ENCODE assay signal across 13 mouse cellular contexts in the genomic region with DNA sequence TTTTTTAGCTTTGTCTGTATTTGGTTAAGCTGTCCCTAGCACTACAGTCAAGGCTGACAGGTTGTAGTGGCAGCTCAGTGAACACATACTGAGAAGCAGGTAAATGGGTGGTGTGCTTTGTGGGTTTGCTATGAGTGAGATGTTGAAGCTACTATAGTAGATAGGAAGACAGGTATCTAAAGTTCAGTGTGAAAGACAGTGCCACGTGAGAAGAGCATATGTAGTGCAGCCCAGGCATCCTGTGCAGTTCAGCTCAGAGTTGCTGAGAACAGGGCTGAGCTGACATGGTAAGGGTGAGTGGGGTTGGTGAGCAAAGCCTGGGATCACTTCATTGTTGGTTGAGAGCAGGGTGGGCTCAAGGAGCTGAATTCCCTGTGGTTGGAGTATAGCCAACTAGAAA. TPM values are rescaled to one million over a fixed set of nuclear protein-coding genes. Genes with fewer than 3 reads are reported as not detected.
DNase-seq lines count a peak whose midpoint lies in the region; ATAC-seq and TF ChIP-seq lines count a peak whose summit lies in the region.
"Had no signal": no experiment of that assay in that cellular context is flagged by ENCODE, and none has a peak within 500 bp of the region (broad histone marks: within the 10 kb centered on the region; RNA-seq: fewer than 3 reads in every experiment).

No protein-coding gene starts in this region.

- H3K4me1 ChIP-seq in heart, embryonic 10.5 days: peaks cover 76% of the 10 kb centered on the region
- H3K4me1 ChIP-seq in kidney, embryonic 16.5 days (ENCODE audit: insufficient read depth, low read length): peaks cover 70% of the 10 kb centered on the region
- H3K4me1 ChIP-seq in E14TG2a.4 (replicated peaks; ENCODE audit: low read depth, low read length): peaks cover 97% of the 10 kb centered on the region
- peaks cover 98% of the 10 kb centered on the region for H3K4me1 ChIP-seq in liver, embryonic 13.5 days (replicated peaks)

- H3K4me2 ChIP-seq in kidney, embryonic 16.5 days (replicated peaks; ENCODE audit: low read depth, low read length): no peak overlapping the region
- peak overlapping the region; percentile 17; the same call in 1 of the 2 replicates for H3K4me2 ChIP-seq in liver, embryonic 13.5 days

- no peak for DNase-seq in heart, embryonic 10.5 days (ENCODE audit: low spot score)
- DNase-seq in heart, postnatal 25 days (ENCODE audit: low spot score): no peak
- no peak for DNase-seq in kidney, adult 8-10 months
- no peak for DNase-seq in liver, embryonic 13.5 days
- no peak for DNase-seq in spleen, postnatal 14 days (ENCODE audit: low spot score in 2 of 2)
- no peak for DNase-seq in lung, adult 18-20 months
- DNase-seq: adrenal gland, adult 8-10 months; kidney, postnatal 10 days; lung, postnatal 10 days; thymus, postnatal 36 days had no signal

- peak; percentile 47; the same call in 1 of the 2 replicates for ATAC-seq in kidney, embryonic 16.5 days (ENCODE audit: low FRiP score, low TSS enrichment)
- no peak for ATAC-seq in liver, embryonic 13.5 days (ENCODE audit: low read depth)
- ATAC-seq: Patski had no signal

- H3K36me3 ChIP-seq in heart, embryonic 10.5 days: no peaks in the 10 kb centered on the region
- H3K36me3 ChIP-seq in kidney, embryonic 16.5 days (ENCODE audit: insufficient read depth, low read length): no peaks in the 10 kb centered on the region
- peaks cover 34% of the 10 kb centered on the region for H3K36me3 ChIP-seq in E14TG2a.4 (ENCODE audit: insufficient read depth, low read length)
- no peaks in the 10 kb centered on the region for H3K36me3 ChIP-seq in liver, embryonic 13.5 days

- intact Hi-C loops in heart, postnatal 25 days (cut with DNase I): no loop called here

- H3K9me3 ChIP-seq in heart, embryonic 10.5 days: no peaks in the 10 kb centered on the region
- H3K9me3 ChIP-seq in kidney, embryonic 16.5 days (ENCODE audit: low read length): no peaks in the 10 kb centered on the region
- no peaks in the 10 kb centered on the region for H3K9me3 ChIP-seq in E14TG2a.4 (ENCODE audit: low read length)
- H3K9me3 ChIP-seq in liver, embryonic 13.5 days (replicated peaks): no peaks in the 10 kb centered on the region

- 29% methylated on average over 1 of the region's 1 CpGs for WGBS in heart, embryonic 10.5 days
- 53% methylated on average over 1 of the region's 1 CpGs for WGBS in kidney, embryonic 16.5 days
- 37% methylated on average over 1 of the region's 1 CpGs for WGBS in liver, embryonic 13.5 days (ENCODE audit: insufficient replicate concordance)

- no peak for TF ChIP-seq CTCF in E14TG2a.4 (conservative IDR thresholded peaks at IDR 0.05; ENCODE audit: low read length)

- H3K4me3 ChIP-seq in heart, embryonic 10.5 days: peak overlapping the region; percentile 23; the same call in 1 of the 2 replicates
- no peak overlapping the region for H3K4me3 ChIP-seq in kidney, embryonic 16.5 days (ENCODE audit: low read length)
- H3K4me3 ChIP-seq in E14TG2a.4 (replicated peaks; ENCODE audit: low read length): peak overlapping the region; percentile 32
- H3K4me3 ChIP-seq in liver, embryonic 13.5 days (replicated peaks): no peak overlapping the region

- peak overlapping the region; percentile 70 for H3K27ac ChIP-seq in heart, embryonic 10.5 days
- H3K27ac ChIP-seq in kidney, embryonic 16.5 days (ENCODE audit: low read length): peak overlapping the region; percentile 52
- peak overlapping the region; percentile 85 for H3K27ac ChIP-seq in liver, embryonic 13.5 days

- H3K9ac ChIP-seq in kidney, embryonic 16.5 days (replicated peaks; ENCODE audit: low read length): no peak overlapping the region
- H3K9ac ChIP-seq in liver, embryonic 13.5 days: peak overlapping the region; percentile 34

- no peaks in the 10 kb centered on the region for H3K27me3 ChIP-seq in heart, embryonic 10.5 days (ENCODE audit: insufficient read depth, poor library complexity, severe bottlenecking)
- H3K27me3 ChIP-seq in kidney, embryonic 16.5 days (ENCODE audit: insufficient read depth, low read length): no peaks in the 10 kb centered on the region
- H3K27me3 ChIP-seq in E14TG2a.4 (ENCODE audit: insufficient read depth, low read length): no peaks in the 10 kb centered on the region
- no peaks in the 10 kb centered on the region for H3K27me3 ChIP-seq in liver, embryonic 13.5 days
- H3K27me3 ChIP-seq: Patski had no signal

RNA-seq across cellular contexts. Expression of a gene that starts 8.6 kb away (rescaled TPM):
- 18.3 and 21.8 TPM in 2 replicates for polyA plus RNA-seq in heart, embryonic 10.5 days (2016; fragmentation: Nextera tagmentation; extraction: Ambion mirVana)
- total RNA-seq in heart, postnatal 25 days (2021): 10 to 100 TPM; 52.1 to 53.0 TPM
- polyA plus RNA-seq in kidney, embryonic 16.5 days (2015; fragmentation: Nextera tagmentation; extraction: Ambion mirVana): 18.3 and 19.1 TPM in 2 replicates
- 19.9 and 21.6 TPM in 2 replicates for polyA plus RNA-seq in liver, embryonic 13.5 days (2015; fragmentation: Nextera tagmentation; extraction: Ambion mirVana)

Comparison
In these comparisons a context has a peak if more than half of its experiments do, and no peak if none do; other contexts are left out.
1. H3K4me3 ChIP-seq: peak in heart, embryonic 10.5 days (single experiment) and E14TG2a.4 (single experiment); none in kidney, embryonic 16.5 days (single experiment) and liver, embryonic 13.5 days (single experiment).
2. Peak in every context shown above with its lines, with median percentiles within 50 percentile points of each other: H3K27ac ChIP-seq.